Mouse (Mus musculus): ENCODE results near the gene Hsp90ab1.

The Hsp90ab1 gene

GRCm38 (mm10) chr17:45596631-45597396, 23.7 kb upstream of the Hsp90ab1 start:
- DNase-seq (ENCODE audit: low spot score in 2 of 2) = peak; percentile 45 to 82

DNA sequence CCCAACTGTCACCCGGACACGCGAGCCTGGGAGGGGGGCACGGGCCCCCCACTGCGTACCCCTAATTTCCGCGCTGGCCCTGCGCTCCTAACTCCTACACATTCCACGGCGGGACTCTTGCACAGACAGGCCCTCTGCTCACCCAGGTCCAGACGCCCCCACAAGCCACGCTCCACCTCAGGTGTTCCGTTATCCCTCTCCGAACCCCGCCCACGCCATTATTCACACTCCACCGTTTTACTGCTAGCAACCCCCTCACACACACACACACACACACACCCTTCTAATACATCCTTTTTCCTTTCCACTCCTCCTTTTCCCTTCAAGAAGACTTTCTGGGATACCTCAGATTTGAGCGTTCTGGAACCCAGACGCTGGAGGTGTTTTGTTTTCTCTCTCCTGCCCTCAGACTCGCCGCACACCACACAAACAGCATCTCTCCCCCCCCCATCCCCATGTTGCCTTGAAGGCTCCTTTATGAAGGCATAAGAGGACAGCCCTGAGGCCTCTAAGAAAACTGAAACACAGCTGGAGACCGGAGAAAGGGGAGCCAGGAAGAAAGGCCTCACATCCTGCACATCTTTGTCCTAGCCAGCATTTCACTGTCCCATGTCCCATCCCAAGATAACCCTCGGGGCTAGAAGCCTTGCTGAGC, 22.8 kb upstream of the Hsp90ab1 start:
- DNase-seq (ENCODE audit: low spot score in 2 of 2) = no peak

GRCm38 (mm10) chr17:45594881-45595735, 22.0 kb upstream of the Hsp90ab1 start:
- DNase-seq (ENCODE audit: low spot score in 2 of 2) = peak; percentile 55 to 82

GRCm38 (mm10) chr17:45594195-45594594, 21.1 kb upstream of the Hsp90ab1 start:
- DNase-seq (ENCODE audit: low spot score in 2 of 2) = no peak

GRCm38 (mm10) chr17:45593479-45593878, 20.4 kb upstream of the Hsp90ab1 start:
- DNase-seq (ENCODE audit: low spot score in 2 of 2) = peak in 1 of 2 experiments; percentile 38

DNA sequence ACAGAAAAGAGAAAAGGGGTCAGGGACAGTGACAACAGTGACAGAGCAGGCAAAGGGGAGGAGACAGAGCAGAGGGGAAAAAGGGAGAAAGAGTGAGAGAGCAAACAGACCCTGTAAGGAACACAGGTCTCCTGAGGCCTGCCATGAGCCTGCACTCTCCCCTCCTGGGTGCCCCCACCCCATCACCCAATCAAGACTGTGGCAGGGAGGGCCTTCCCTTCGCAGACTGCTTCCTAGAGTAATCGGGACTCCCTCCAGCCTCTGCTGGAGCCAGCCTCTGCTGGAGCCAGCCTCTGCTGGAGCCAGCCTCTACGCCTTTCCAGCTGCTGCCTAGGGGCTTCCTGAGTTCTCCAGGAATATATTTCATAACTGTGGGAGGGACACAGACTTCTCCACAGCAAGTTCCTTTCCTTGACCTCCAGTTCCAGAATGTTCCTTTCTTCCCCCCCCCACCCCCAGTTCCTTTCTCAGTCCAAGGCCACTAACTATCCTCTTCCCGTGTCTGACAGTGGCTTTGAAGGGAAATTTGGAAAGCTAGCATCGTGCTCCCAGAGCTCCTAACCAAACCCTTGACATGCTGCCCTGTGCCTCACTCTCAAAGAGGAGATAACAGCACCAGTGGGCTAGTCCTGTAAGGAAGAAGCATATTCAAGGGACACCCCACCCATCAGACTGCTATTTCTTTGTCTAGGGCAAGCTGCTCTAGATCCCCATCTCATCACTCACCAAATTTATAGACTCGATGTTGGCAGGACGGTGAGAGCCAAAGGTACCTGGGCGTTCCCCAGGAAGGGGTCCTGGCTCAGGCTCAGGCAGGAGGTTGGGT, 19.7 kb upstream of the Hsp90ab1 start:
- no peak for DNase-seq (ENCODE audit: low spot score in 2 of 2)

GRCm38 (mm10) chr17:45591701-45592605, 18.9 kb upstream of the Hsp90ab1 start:
- no peak for DNase-seq (ENCODE audit: low spot score in 2 of 2)

DNA sequence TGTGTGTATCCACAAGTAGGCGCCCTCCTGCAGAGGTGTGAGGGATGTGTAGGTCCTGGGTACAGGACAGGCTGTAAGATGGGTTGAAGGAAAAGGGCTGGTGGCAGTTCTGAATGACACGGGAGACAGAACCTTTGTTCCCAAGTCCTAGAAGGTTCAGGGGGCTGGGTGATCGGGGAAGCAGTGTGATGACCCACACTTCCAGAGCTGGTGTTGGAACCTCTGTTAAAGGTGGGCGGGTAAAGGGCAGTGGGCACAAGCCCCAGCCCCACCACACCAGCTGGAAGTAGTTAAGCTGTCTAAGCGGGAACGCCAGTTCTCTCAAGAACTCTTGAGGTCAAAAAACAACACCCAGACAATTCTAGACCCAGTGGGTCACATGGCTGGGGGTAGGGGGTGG, 17.3 kb upstream of the Hsp90ab1 start:
- DNase-seq (ENCODE audit: low spot score in 2 of 2) = no peak

- no peak for DNase-seq (ENCODE audit: low spot score in 2 of 2)
These were observed 16.8 kb upstream of the Hsp90ab1 start for GRCm38 (mm10) chr17:45589844-45590243.

- no peak for DNase-seq (ENCODE audit: low spot score in 2 of 2)
These were observed 16.2 kb upstream of the Hsp90ab1 start for GRCm38 (mm10) chr17:45589236-45589635.

DNA sequence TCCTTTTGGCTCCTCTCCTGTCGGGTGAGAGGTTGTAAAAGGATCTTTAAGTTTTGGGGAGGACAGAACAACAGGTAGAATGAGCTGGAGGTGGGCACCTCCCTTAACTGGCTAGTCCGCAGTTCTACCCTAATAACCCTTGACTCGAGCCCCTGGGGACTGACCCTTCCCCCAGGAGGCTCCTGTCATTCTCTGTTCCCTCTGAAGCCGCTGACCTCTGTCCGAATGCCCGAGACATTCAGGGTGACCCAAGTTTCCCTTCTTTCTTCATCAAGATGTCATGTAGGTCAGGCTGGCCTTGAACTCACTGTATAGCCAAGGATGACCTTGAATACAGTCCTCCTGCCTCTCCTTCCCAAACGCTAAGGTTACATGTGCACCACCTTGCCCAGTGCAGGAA, 15.3 kb upstream of the Hsp90ab1 start:
- no peak for DNase-seq (ENCODE audit: low spot score in 2 of 2)

DNA sequence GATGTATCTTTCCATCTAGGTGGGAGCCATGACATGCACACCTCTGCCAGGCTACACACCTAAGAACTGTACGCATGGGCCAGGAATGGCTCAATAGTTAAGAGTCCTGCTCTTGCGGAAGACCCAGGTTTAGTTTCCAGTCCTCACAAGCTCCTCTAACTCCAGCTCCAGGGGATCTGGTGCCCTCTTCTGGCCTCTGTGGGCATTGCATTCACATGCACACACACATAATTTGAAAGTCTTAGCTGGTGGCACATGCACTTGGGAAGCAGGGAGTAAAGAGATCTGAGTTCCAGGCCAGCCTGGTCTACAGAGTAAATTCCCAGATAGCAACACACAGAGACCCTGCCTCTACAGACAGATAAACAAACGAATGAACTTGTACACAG, 13.4 kb upstream of the Hsp90ab1 start:
- DNase-seq (ENCODE audit: low spot score in 2 of 2) = no peak

GRCm38 (mm10) chr17:45585725-45586448, 12.8 kb upstream of the Hsp90ab1 start:
- DNase-seq (ENCODE audit: low spot score in 2 of 2) = no peak

GRCm38 (mm10) chr17:45584939-45585678, 12.0 kb upstream of the Hsp90ab1 start:
- DNase-seq (ENCODE audit: low spot score in 2 of 2) = peak; percentile 70 to 90

DNA sequence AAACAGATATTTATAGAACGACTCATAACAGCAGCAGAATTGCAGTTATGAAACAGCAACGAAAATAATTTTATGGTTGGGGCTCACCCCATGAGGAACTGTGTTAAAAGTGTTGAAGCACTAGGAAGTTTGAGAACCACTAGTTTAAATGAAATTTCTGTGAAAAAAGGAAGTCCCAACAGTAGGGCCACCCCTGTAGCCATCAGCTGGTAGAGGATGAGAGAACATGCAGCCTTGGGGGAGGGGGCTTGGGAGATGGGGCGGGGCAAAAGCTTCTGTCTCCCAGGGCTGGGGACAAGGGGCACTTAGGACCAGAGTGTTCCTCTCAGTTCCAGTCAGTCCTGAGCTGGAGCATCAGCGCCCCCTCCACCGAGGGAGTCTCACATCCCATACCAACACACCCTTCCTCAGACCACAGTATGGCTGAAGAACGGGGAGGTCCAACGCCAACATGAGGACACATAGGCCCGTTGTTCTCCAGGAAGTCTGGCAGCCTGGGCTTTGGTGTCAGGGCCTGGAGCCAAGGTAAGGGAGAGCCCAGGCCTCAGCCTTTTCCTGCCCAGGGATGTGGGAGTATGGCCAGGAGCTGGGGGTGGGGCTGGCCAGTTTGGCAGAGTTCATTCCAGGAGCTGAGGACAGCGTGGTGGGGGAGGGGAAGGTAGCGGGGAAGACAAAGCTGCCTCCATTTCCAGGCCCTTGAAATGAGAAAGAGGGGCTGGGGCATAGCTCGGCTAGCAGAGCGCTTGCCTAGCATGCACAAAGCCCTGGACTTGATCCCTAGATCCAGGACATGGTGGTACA, 11.2 kb upstream of the Hsp90ab1 start:
- DNase-seq (ENCODE audit: low spot score in 2 of 2) = peak; percentile 63 to 88

- DNase-seq (ENCODE audit: low spot score in 2 of 2) = no peak
These were observed 9.8 kb upstream of the Hsp90ab1 start for GRCm38 (mm10) chr17:45582715-45583355.

GRCm38 (mm10) chr17:45582188-45582587, 9.1 kb upstream of the Hsp90ab1 start:
- DNase-seq (ENCODE audit: low spot score in 2 of 2) = no peak

- peak in 1 of 2 experiments; percentile 72 for DNase-seq (ENCODE audit: low spot score in 2 of 2)
These were observed 8.5 kb upstream of the Hsp90ab1 start for GRCm38 (mm10) chr17:45581567-45581983.
